Comparison of ENCODE assay signal across 7 mouse cellular contexts in the genomic region with DNA sequence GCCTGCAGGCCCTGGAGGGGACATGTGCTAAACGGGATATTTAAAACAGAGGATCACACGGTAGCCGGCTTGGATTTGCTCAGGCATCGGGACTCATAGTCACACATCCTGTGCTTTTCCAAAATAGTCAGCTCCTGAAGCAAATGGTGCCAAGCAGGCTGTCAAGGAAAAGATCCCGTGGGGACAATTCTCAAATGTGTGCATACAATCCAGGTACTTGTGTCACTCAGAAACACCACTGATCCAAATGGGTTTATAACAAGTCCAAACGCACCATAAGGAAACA. TPM values are rescaled to one million over a fixed set of nuclear protein-coding genes. Genes with fewer than 3 reads are reported as not detected.
DNase-seq lines count a peak whose midpoint lies in the region; ATAC-seq and TF ChIP-seq lines count a peak whose summit lies in the region.

No protein-coding gene starts in this region.

- H3K9ac ChIP-seq in lung, postnatal 0 days (replicated peaks; ENCODE audit: low read depth): peak overlapping the region; percentile 81
- H3K9ac ChIP-seq in forebrain, embryonic 14.5 days (ENCODE audit: low read length): peak overlapping the region; percentile 100
- peak overlapping the region; percentile 90; the same call in 1 of the 2 replicates for H3K9ac ChIP-seq in limb, embryonic 15.5 days
- H3K9ac ChIP-seq in stomach, postnatal 0 days (ENCODE audit: low read length): peak overlapping the region; percentile 92

- H3K4me3 ChIP-seq in lung, postnatal 0 days (ENCODE audit: low read depth, low read length): no peak overlapping the region
- H3K4me3 ChIP-seq in forebrain, embryonic 14.5 days (ENCODE audit: low read depth, low read length): peak overlapping the region; percentile 78
- peak overlapping the region; percentile 71 for H3K4me3 ChIP-seq in limb, embryonic 15.5 days
- no peak overlapping the region for H3K4me3 ChIP-seq in stomach, postnatal 0 days (ENCODE audit: low read depth, low read length)

- peak overlapping the region; percentile 86 for H3K27ac ChIP-seq in lung, postnatal 0 days (ENCODE audit: low read length)
- peak overlapping the region; percentile 98 for H3K27ac ChIP-seq in forebrain, embryonic 14.5 days (ENCODE audit: low read depth, low read length)
- H3K27ac ChIP-seq in limb, embryonic 15.5 days: peak overlapping the region; percentile 88; the same call in 1 of the 2 replicates
- H3K27ac ChIP-seq in stomach, postnatal 0 days (replicated peaks): peak overlapping the region; percentile 88; the same call in 1 of the 2 replicates

- DNase-seq in lung, postnatal 0 days (ENCODE audit: low spot score): no peak
- no peak for DNase-seq in lung, postnatal 10 days
- DNase-seq in forebrain, embryonic 14.5 days (ENCODE audit: low spot score): no peak
- no peak for DNase-seq in stomach, postnatal 0 days (ENCODE audit: low spot score)
- no peak for DNase-seq in embryo, embryonic 9.5 days (ENCODE audit: extremely low spot score)
- no peak for DNase-seq in kidney, postnatal 14 days

- no peak for ATAC-seq in lung, postnatal 0 days
- ATAC-seq in forebrain, embryonic 14.5 days: no peak; the same call in 1 of the 2 replicates
- no peak for ATAC-seq in limb, embryonic 15.5 days (ENCODE audit: insufficient number of reproducible peaks, low FRiP score, low TSS enrichment, low read depth)
- ATAC-seq in stomach, postnatal 0 days (ENCODE audit: low FRiP score, low TSS enrichment): no peak

- peaks cover 9% of the 10 kb centered on the region; the same call in 1 of the 2 replicates for H3K4me1 ChIP-seq in lung, postnatal 0 days (ENCODE audit: insufficient read depth, low read depth, low read length)
- peaks cover 26% of the 10 kb centered on the region for H3K4me1 ChIP-seq in forebrain, embryonic 14.5 days (ENCODE audit: control insufficient read depth, insufficient read depth, low read length)
- H3K4me1 ChIP-seq in limb, embryonic 15.5 days: peaks cover 37% of the 10 kb centered on the region
- H3K4me1 ChIP-seq in stomach, postnatal 0 days (replicated peaks; ENCODE audit: control insufficient read depth, insufficient read depth): no peaks in the 10 kb centered on the region

- 51% methylated on average over 6 of the region's 6 CpGs for WGBS in lung, postnatal 0 days
- WGBS in forebrain, embryonic 14.5 days: 55% methylated on average over 6 of the region's 6 CpGs
- 38% methylated on average over 6 of the region's 6 CpGs for WGBS in limb, embryonic 15.5 days
- 53% methylated on average over 6 of the region's 6 CpGs for whole genome bisulfite sequencing in stomach, postnatal 0 days

- H3K4me2 ChIP-seq in lung, postnatal 0 days (replicated peaks; ENCODE audit: low read depth, low read length): peak overlapping the region; percentile 93
- H3K4me2 ChIP-seq in forebrain, embryonic 14.5 days (ENCODE audit: low read length): peak overlapping the region; percentile 93
- H3K4me2 ChIP-seq in limb, embryonic 15.5 days: peak overlapping the region; percentile 85
- peak overlapping the region; percentile 87 for H3K4me2 ChIP-seq in stomach, postnatal 0 days (replicated peaks; ENCODE audit: low read depth)

- H3K36me3 ChIP-seq in lung, postnatal 0 days (ENCODE audit: insufficient read depth, low read length): no peaks in the 10 kb centered on the region
- H3K36me3 ChIP-seq in forebrain, embryonic 14.5 days (ENCODE audit: control insufficient read depth, insufficient read depth, low read length): no peaks in the 10 kb centered on the region
- H3K36me3 ChIP-seq in limb, embryonic 15.5 days: no peaks in the 10 kb centered on the region
- H3K36me3 ChIP-seq in stomach, postnatal 0 days (ENCODE audit: control insufficient read depth, insufficient read depth, low read length): no peaks in the 10 kb centered on the region

- H3K27me3 ChIP-seq in lung, postnatal 0 days (replicated peaks; ENCODE audit: insufficient read depth, low read length): no peaks in the 10 kb centered on the region
- H3K27me3 ChIP-seq in forebrain, embryonic 14.5 days (replicated peaks; ENCODE audit: control insufficient read depth, insufficient read depth, low read length): no peaks in the 10 kb centered on the region
- H3K27me3 ChIP-seq in limb, embryonic 15.5 days: no peaks in the 10 kb centered on the region
- H3K27me3 ChIP-seq in stomach, postnatal 0 days (ENCODE audit: control insufficient read depth, insufficient read depth, low read length): no peaks in the 10 kb centered on the region

- TF ChIP-seq CTCF in lung, postnatal 0 days (IDR thresholded peaks at IDR 0.05): no peak
- TF ChIP-seq CTCF in stomach, postnatal 0 days (IDR thresholded peaks at IDR 0.05; ENCODE audit: low read depth): no peak

- H3K9me3 ChIP-seq in lung, postnatal 0 days (ENCODE audit: low read length): no peaks in the 10 kb centered on the region
- no peaks in the 10 kb centered on the region; the same call in 1 of the 2 replicates for H3K9me3 ChIP-seq in forebrain, embryonic 14.5 days (replicated peaks; ENCODE audit: control insufficient read depth, low read length)
- H3K9me3 ChIP-seq in limb, embryonic 15.5 days: no peaks in the 10 kb centered on the region
- no peaks in the 10 kb centered on the region for H3K9me3 ChIP-seq in stomach, postnatal 0 days (ENCODE audit: control insufficient read depth, low read length)

- TF ChIP-seq EP300 in lung, postnatal 0 days (IDR thresholded peaks at IDR 0.05): no peak
- TF ChIP-seq EP300 in stomach, postnatal 0 days (optimal IDR thresholded peaks at IDR 0.05): no peak

RNA-seq across cellular contexts. Expression of a gene that starts 0.3 kb away (rescaled TPM):
- 21.3 and 24.5 TPM in 2 replicates for polyA plus RNA-seq in lung, postnatal 0 days (2015; fragmentation: Nextera tagmentation; extraction: Ambion mirVana)
- 49.5 and 52.2 TPM in 2 replicates for polyA plus RNA-seq in forebrain, embryonic 14.5 days (2014; fragmentation: Nextera tagmentation; extraction: Ambion mirVana)
- 18.2 and 19.0 TPM in 2 replicates for polyA plus RNA-seq in limb, embryonic 15.5 days (2015; fragmentation: Nextera tagmentation; extraction: Ambion mirVana)
- polyA plus RNA-seq in stomach, postnatal 0 days (2015; fragmentation: Nextera tagmentation; extraction: Ambion mirVana): 10.2 and 11.3 TPM in 2 replicates

Comparison
In these comparisons a context has a peak if more than half of its experiments do, and no peak if none do; other contexts are left out.
1. H3K4me3 ChIP-seq: peak in forebrain, embryonic 14.5 days (single experiment) and limb, embryonic 15.5 days (single experiment); none in lung, postnatal 0 days (single experiment) and stomach, postnatal 0 days (single experiment).
2. Peak in every context shown above with its lines, with median percentiles within 50 percentile points of each other: H3K27ac ChIP-seq, H3K4me2 ChIP-seq and H3K9ac ChIP-seq.